ENCODE assay signal across 15 mouse cellular contexts in the genomic region with DNA sequence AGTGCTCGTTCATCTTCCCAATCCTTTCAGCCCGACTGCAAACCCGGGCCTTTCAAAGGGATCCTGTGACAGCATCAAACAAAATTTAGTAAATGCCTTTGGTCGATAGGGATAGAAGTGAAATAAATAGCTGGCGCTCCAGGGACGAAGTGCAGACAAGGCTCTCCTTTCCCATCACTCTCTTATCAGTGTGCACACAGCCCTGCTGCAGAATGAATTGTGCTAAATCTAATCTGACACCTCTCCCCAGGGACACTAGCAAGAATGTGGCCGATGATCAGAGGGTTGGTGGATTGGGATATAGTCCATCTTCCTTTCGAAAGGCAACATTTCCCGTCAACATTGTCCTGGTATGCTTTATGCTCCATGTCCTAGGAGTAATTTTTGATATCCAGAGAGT.
DNase-seq lines count a peak whose midpoint lies in the region; ATAC-seq and TF ChIP-seq lines count a peak whose summit lies in the region.
"Had no signal": no experiment of that assay in that cellular context is flagged by ENCODE, and none has a peak within 500 bp of the region (broad histone marks: within the 10 kb centered on the region; RNA-seq: fewer than 3 reads in every experiment).

No protein-coding gene starts in this region.

- peaks cover 0 to 2% of the 10 kb centered on the region in 2 experiments; a peak in 1 of 4 replicates for H3K4me1 ChIP-seq in heart, embryonic 14.5 days (ENCODE audit: control insufficient read depth in 2 of 2, insufficient read depth in 2 of 2, low read length in 2 of 2)
- no peaks in the 10 kb centered on the region for H3K4me1 ChIP-seq in midbrain, embryonic 11.5 days (ENCODE audit: control insufficient read depth, insufficient read depth, low read length)
- H3K4me1 ChIP-seq in intestine, embryonic 16.5 days (ENCODE audit: control insufficient read depth, insufficient read depth, low read length): no peaks in the 10 kb centered on the region
- H3K4me1 ChIP-seq: limb, embryonic 12.5 days; liver, embryonic 15.5 days; stomach, embryonic 15.5 days had no signal

- TF ChIP-seq POLR2A in brain, embryonic 14.5 days (IDR thresholded peaks at IDR 0.05; ENCODE audit: borderline replicate concordance, extremely low read depth, insufficient read depth, insufficient read length, poor library complexity, severe bottlenecking): no peak

- H3K4me3 ChIP-seq in heart, embryonic 14.5 days (ENCODE audit: control insufficient read depth in 1 of 2, insufficient read depth in 1 of 2, low read depth in 1 of 2, low read length in 2 of 2): no peak overlapping the region
- H3K4me3 ChIP-seq in midbrain, embryonic 11.5 days (ENCODE audit: low read depth, low read length): no peak overlapping the region
- H3K4me3 ChIP-seq in intestine, embryonic 16.5 days (ENCODE audit: low read length): no peak overlapping the region
- H3K4me3 ChIP-seq: limb, embryonic 12.5 days; liver, embryonic 15.5 days; stomach, embryonic 15.5 days had no signal

- no peak for ATAC-seq in heart, embryonic 14.5 days (ENCODE audit: insufficient number of reproducible peaks, insufficient read depth, low FRiP score, low read depth)
- ATAC-seq in midbrain, embryonic 11.5 days (ENCODE audit: low FRiP score): peak; percentile 82
- no peak for ATAC-seq in intestine, embryonic 16.5 days
- ATAC-seq: CD4-positive, CD25-positive, alpha-beta regulatory T cell, adult 4 months had no signal

- WGBS in heart, embryonic 14.5 days: 7% methylated on average over 9 of the region's 9 CpGs
- 47% methylated on average over 9 of the region's 9 CpGs for WGBS in midbrain, embryonic 11.5 days
- WGBS in intestine, embryonic 16.5 days: 50% methylated on average over 9 of the region's 9 CpGs

- H3K27me3 ChIP-seq in heart, embryonic 14.5 days (ENCODE audit: control insufficient read depth, insufficient read depth, low read length): no peaks in the 10 kb centered on the region
- no peaks in the 10 kb centered on the region for H3K27me3 ChIP-seq in midbrain, embryonic 11.5 days (ENCODE audit: control insufficient read depth, insufficient read depth, low read length)
- no peaks in the 10 kb centered on the region for H3K27me3 ChIP-seq in intestine, embryonic 16.5 days (replicated peaks; ENCODE audit: control insufficient read depth, insufficient read depth, low read length)
- H3K27me3 ChIP-seq: limb, embryonic 12.5 days; liver, embryonic 15.5 days; stomach, embryonic 15.5 days had no signal

- H3K36me3 ChIP-seq in heart, embryonic 14.5 days (ENCODE audit: control insufficient read depth, insufficient read depth, low read length): no peaks in the 10 kb centered on the region
- no peaks in the 10 kb centered on the region for H3K36me3 ChIP-seq in midbrain, embryonic 11.5 days (ENCODE audit: control insufficient read depth, insufficient read depth, low read length)
- H3K36me3 ChIP-seq in intestine, embryonic 16.5 days (ENCODE audit: control insufficient read depth, insufficient read depth, low read length): no peaks in the 10 kb centered on the region
- H3K36me3 ChIP-seq: limb, embryonic 12.5 days; liver, embryonic 15.5 days; stomach, embryonic 15.5 days had no signal

- H3K9me3 ChIP-seq in heart, embryonic 14.5 days (ENCODE audit: control insufficient read depth, low read length): no peaks in the 10 kb centered on the region
- H3K9me3 ChIP-seq in midbrain, embryonic 11.5 days (ENCODE audit: control insufficient read depth, low read length): no peaks in the 10 kb centered on the region
- no peaks in the 10 kb centered on the region for H3K9me3 ChIP-seq in intestine, embryonic 16.5 days (ENCODE audit: control insufficient read depth, low read length)
- H3K9me3 ChIP-seq: limb, embryonic 12.5 days; liver, embryonic 15.5 days; stomach, embryonic 15.5 days had no signal

- DNase-seq in heart, adult 18-20 months: no peak
- peak; percentile 77 for DNase-seq in Muller cell, postnatal 12 days (ENCODE audit: inconsistent ontology term)
- DNase-seq in brain, embryonic 14.5 days (ENCODE audit: low read depth): peak; percentile 72
- DNase-seq in midbrain, embryonic 11.5 days (ENCODE audit: low spot score, missing footprints): no peak
- DNase-seq in lung, postnatal 14 days: no peak
- DNase-seq: adrenal gland, postnatal 36 days; kidney, adult 11 months; kidney, postnatal 36 days; layer of hippocampus, postnatal 36 days had no signal

- H3K9ac ChIP-seq in heart, embryonic 14.5 days (ENCODE audit: low read length): no peak overlapping the region
- no peak overlapping the region for H3K9ac ChIP-seq in midbrain, embryonic 11.5 days (ENCODE audit: low read length)
- H3K9ac ChIP-seq in intestine, embryonic 16.5 days (ENCODE audit: low read depth, low read length): no peak overlapping the region
- H3K9ac ChIP-seq: limb, embryonic 12.5 days; liver, embryonic 15.5 days; stomach, embryonic 15.5 days had no signal

- peak overlapping the region; percentile 22 for H3K4me2 ChIP-seq in heart, embryonic 14.5 days (ENCODE audit: low read length)
- no peak overlapping the region for H3K4me2 ChIP-seq in midbrain, embryonic 11.5 days
- no peak overlapping the region for H3K4me2 ChIP-seq in intestine, embryonic 16.5 days (ENCODE audit: low read depth, low read length)
- H3K4me2 ChIP-seq: limb, embryonic 12.5 days; liver, embryonic 15.5 days; stomach, embryonic 15.5 days had no signal

- TF ChIP-seq CTCF in brain, embryonic 14.5 days (IDR thresholded peaks at IDR 0.05; ENCODE audit: borderline replicate concordance, extremely low read depth, insufficient read depth, insufficient read length): no peak

- H3K27ac ChIP-seq in heart, embryonic 14.5 days (replicated peaks in 1 of 2; ENCODE audit: control insufficient read depth in 1 of 2, insufficient read depth in 1 of 2, low read depth in 2 of 2, low read length in 2 of 2): no peak overlapping the region
- no peak overlapping the region for H3K27ac ChIP-seq in midbrain, embryonic 11.5 days (ENCODE audit: low read depth, low read length)
- no peak overlapping the region for H3K27ac ChIP-seq in intestine, embryonic 16.5 days (ENCODE audit: low read length)
- H3K27ac ChIP-seq: limb, embryonic 12.5 days; liver, embryonic 15.5 days; stomach, embryonic 15.5 days had no signal

Comparison
In these comparisons a context has a peak if more than half of its experiments do, and no peak if none do; other contexts are left out.
1. DNase-seq: peak in Muller cell, postnatal 12 days (single experiment) and brain, embryonic 14.5 days (single experiment); none in heart, adult 18-20 months (0 of 2), midbrain, embryonic 11.5 days (single experiment) and lung, postnatal 14 days (single experiment).